Mouse (Mus musculus): ENCODE measurements at regions not wholly inside any gene's neighbourhood (a gene's known extent, or its start where the extent isn't known, plus 50 kb on each side); places are given as distances from the start of the nearest gene placed in this dataset.
"Not testable (repeated sequence)": the region's sequence is repeated elsewhere in the genome, so short reads cannot be mapped to it uniquely, and the experiment has no call there.

DNA sequence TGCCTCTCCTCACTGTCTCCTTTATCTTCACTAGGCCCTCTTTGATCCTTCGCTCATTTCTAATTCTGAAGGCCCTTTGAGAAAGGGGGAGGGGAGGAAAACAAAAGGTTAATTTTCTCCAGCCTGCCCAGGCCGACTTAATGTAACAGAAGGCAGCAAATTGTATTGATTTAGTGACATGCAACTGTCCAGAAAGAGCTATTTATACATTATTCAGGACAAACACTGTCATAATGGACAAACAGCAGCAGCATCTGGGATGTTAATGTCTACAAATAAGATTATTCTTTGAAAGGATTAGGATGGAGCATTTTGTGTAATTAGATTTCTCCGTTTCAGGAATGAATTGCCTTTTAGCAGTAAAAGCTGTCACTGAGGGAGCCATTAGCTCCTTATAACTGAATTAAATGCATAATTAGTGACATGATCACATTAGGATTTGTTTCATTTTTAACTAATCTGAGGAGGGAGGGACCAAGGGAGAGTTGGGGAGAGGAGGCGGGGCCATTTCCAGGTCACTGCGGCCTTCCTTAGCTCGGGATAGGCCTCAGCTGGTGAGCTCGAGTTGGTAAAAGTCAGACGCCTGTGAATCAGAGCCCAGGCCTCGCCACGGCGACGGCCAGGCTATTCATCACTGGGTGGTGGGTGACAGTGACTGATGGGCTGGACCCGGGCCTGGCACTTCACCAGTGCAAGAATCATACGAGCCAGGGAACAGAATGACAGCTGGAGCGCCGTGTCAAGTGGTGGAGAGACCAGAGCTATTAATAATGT, 167.7 kb downstream of the Nkx6-1 start:
- DNase-seq (ENCODE audit: low spot score in 2 of 2): no peak

DNA sequence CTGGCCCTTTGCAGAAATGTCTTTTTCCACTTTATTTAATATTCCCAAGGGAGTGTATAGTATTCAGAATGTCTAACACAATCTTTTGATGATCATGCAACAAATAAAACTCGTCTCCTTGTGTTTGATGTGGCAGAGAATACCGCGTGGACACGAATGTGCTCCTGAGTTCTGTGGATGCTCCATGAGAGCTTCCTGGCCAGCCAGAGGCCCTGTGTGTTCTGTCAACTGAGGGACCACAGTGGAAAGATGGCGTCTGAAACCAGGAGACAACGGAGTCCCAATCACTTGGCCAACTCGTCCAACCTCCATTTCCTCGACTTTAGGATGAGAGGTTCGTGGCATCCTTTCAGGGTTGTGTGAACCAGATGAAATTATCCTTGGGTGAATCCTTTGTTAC, 168.6 kb downstream of the Nkx6-1 start:
- DNase-seq (ENCODE audit: low spot score in 2 of 2): no peak

DNA sequence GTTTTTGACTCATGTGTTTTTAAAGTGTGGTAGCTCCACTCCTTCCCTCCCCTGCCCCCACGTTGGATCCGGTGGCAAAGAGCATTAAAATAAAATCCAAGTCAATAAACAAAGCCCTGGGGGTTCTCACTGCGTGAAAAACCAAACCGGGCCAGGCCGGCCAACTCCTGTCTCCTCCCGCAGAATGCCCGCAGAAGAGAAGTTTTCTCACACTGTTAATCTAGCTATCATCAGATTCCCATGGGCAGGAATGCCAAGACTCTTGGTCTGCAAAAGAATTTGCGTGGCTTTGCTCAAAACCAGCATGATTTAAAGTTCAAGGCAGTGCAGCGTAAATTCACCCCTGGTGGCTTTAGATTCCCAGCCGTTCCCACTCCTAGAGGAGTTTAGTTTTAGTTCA, 219.0 kb downstream of the Nkx6-1 start:
- DNase-seq (ENCODE audit: low spot score in 2 of 2): no peak

DNA sequence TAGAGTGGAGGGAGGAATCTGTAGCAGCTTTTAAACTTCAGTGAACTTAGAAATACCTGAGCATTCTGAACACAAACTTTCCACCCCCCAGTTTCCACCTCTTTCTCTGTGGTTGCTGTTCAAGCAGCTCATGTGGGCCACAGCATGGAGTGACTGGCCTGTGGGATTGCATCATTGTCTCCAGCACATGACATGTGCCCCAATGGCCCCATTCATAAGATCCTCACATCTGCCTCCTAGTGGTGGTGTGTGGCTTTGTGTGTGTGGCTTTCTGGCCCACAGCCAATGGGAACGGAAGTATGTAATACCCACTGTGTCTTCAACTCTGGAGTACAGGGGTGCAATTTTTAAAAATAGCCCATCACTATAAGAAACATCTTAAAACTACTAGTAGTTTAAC, 223.0 kb downstream of the Nkx6-1 start:
- DNase-seq (ENCODE audit: low spot score in 2 of 2): no peak

DNA sequence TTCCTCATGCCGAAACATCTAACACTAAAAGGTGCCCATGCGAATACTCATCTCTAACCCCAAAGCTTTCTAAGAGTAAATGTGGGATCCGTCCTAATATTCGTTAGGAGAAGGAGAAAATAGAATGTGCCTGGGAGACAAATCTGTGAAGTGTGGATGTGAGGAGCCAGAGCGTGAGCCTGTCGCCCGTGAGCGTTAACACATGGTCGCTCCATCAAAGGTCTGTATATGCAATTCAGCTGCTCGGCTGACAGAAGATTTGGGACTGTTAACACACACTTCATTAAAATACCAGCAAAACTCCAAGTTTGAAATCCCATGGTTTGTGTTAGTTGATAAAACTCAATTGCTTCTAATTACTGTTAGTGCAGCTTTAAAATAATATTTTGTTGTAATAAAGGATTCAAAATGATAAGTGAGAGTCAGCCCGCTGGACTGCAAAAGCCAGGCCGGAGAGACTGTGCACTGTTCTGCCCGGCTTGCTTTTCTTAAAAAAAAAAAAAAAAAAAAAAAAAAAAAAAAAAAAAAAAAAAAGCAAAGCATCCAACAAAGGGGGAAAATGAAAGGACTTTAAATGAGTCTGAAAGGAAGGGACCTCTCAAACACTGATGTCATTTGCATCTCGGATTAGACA, 227.0 kb downstream of the Nkx6-1 start:
- DNase-seq (ENCODE audit: low spot score in 2 of 2): no peak

DNA sequence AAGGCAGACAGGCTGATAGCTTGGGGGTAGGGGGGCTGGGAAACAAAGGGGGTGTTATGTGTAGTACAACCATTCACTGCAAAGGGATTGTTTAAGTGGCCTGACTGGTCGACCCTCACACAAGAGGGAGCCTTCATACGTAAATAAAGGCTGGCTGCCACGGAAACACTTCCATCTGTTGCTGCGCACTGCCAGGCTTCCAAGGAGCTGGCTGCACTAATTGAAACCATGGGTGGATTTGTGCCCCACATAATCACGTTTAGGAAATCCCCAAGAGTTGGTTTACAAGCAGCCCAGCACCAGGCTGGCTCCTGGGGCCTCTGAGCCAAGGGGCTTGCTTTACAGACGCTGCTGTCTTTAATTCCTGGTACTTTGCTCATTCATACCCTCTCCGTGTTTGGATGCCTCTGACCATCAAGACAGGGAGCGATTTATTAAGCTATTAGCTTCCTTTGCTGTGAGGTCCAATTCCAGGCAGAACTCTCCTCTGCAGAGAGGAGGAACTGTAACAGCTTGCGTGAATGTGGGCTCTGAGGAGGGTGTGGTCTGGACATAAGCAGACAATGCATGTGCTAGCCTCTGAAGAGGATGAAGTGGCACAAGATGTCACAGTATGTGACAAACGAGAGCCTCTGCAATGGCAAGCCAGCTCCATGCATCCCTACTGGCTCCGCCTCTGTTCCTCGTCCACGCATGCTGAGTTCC, 238.6 kb downstream of the Nkx6-1 start:
- no peak for DNase-seq (ENCODE audit: low spot score in 2 of 2)

DNA sequence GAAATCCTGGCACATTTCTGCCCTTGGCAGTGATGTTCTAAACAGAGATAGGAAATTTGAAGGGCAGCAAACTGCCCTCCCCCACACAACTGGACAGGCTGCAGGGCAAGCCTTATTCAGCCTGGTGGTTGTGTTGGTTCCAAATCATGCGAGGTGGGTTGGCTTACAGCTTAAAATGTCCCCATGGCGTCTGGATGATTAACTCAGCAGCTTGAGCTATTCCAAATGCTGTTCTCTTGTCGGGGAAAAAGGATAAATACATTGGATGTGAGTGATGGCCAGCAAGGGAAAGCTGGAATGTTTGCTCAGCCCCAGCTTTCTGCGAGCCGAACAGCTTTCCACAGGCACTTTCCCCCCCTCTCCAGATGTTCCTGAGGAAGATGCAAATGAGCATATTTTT, 280.5 kb downstream of the Nkx6-1 start:
- DNase-seq (ENCODE audit: low spot score in 2 of 2): no peak

DNA sequence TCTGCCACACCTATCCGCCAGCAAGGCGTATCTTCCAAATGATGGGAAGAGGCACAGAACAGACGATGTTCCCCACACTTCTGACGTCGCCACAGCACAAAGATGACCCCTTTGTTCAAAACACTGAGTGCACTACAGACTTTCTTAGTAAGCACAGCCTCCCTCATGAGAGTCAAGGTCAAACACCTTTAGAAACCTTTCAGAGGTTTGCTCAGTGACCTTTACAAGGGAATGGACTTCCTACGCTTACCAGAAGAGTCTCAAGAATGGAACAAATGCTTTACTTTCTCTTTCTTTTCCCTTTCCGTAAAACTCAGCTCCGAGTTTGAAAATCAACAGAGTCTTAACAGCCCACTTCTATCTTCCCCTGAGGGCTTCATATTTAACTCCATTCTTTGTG, 283.4 kb downstream of the Nkx6-1 start:
- DNase-seq (ENCODE audit: low spot score in 2 of 2): no peak

DNA sequence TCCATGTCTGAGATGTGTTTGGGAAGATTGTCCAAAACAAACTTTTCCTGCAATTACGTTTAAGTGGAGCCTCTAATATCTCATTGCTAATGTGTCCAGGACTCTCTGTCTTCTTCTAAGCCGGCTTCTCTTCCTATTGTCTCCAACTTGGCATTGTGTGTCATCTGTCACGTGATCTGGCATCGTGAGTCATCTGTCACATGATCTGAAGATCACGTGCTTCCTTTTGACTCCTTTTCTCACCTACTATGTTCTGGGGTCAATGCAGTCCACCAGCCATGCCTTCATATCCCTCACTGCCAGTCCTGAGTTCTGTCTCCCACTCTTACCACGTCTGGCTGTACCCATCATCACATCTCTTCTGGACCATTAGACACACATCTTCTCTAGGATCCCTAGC, 288.1 kb downstream of the Nkx6-1 start:
- DNase-seq (ENCODE audit: low spot score in 2 of 2): no peak

DNA sequence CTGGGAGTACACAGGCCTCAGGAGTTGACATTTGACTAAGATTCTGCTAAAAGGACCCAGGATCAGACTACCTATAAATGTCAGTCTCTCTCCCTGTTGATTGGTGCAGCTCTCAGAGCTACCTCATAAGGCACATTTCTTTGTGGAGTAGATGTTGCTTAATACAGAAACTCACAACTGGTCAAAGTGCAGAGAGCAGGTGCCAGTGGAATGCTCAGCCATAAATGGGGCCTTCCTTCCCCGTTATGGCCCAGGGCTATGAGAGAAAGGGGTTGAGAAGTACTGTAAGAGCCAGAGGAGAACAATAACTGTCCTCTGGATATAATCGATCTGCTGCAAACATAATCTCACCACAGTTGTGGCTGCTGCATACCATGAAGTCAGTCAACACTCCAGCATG, 290.7 kb downstream of the Nkx6-1 start:
- no peak for DNase-seq (ENCODE audit: low spot score in 2 of 2)

DNA sequence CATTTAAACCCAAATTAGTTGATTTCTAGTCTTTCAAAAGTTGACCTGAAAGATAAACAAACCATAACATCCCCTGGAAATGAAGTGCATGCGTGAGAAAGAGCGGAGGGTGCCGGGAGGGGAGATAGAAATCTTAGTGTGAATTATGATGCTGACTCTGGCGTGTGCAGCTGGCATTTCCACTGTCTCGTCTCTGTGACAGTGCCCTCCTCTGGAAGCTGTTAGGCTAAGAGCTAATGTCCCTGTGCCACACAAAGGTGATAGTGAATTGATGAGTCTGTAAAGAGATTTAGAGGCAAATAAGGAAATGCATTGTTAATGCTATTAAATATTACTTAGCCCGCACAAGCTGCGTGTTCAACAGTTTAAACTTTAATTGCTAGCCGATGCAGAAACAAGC, 292.6 kb downstream of the Nkx6-1 start:
- no peak for DNase-seq (ENCODE audit: low spot score in 2 of 2)

DNA sequence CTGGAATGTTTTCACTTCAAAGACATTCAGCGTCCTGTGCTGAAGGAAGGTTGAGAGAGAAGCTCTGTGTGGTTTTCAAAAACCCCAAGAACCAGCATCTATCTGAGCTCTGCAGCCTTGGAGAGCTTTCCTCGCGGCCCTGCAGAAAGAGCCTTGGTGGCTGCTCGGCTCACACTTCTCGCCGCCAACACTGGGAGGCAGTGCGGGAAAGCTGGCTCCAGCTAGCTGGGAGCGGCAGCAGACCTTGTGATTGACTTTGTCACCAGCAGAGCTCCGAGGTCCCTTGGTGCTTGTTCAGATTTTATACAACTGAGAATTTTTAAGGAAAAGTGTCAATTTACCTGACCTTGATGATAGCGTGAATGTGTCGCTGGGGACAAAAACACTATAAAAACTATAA, 299.4 kb downstream of the Nkx6-1 start:
- peak; percentile 31 to 38 for DNase-seq (ENCODE audit: low spot score in 2 of 2)

DNA sequence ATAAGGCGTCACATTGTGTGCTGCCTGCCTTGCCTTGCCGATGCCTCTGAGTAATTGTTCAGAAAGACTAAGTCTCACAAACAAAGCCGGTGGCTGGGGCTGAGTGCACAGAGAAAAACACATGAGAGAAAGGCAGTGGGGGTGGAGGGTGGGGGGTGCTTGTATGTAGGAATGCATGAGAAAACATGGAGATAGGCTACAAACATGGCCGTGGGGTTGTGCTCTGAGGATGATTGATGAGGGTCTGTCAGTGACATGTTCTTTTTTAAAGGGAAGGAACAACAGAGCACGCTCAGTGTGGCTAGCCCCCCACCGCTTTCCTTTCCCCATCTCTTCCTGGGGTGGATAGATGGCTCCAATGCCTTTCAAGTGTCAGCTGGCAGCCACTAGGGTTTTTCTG, 304.8 kb downstream of the Nkx6-1 start:
- DNase-seq (ENCODE audit: low spot score in 2 of 2): no peak

DNA sequence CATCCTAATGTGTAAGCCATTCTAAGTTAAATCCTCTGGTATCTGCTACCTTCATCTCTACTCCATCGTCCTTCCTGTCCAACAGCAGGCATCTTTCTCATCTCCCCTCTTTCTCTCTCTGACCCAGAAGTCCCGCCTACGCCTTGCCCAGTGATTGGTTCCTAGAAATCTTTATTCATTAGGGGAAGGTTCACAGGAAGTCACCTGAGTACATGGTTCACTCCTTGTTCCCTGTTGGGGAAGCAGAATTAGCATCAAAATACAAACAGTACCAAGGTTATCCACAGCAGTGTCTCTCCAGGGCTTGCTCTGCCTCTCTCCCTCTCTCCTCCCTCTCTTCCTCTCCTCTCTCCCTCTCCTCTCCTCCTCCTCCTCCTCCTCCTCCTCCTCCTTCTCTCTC, 319.4 kb downstream of the Nkx6-1 start:
- DNase-seq (ENCODE audit: low spot score in 2 of 2): no peak

DNA sequence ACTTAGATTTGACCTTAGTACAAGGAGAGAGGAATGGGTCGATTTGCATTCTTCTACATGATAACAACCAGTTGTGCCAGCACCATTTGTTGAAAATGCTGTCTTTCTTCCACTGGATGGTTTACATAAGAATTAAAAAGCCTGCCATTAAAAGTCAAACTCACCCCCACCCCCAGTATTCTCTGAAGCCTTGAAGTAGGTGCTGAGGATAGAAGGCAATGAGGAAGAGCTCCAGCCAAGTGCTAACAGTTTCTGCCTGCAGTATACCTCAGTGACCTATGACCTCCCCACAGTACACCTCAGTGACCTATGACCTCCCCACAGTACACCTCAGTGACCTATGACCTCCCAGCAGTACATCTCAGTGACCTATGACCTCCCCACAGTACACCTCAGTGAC, 328.4 kb downstream of the Nkx6-1 start:
- not testable (repeated sequence) for DNase-seq (ENCODE audit: low spot score in 2 of 2)

DNA sequence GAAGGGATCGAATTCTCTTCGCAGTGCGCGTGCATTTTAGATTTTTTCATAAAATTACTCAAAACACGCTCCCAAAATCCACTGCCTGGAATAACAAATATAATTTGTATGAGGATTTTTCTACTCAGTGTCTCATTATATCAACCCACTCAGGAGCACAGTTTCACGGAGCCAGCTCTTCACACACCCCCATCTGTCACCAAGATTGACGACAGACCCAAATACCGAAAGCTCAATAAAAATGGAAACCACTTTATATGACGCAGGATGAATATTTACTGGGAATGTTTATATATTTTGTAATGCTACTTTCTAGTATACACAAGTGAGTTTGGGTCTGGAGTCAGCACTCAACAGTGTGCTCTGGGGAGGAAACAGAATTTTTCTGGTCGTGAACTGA, 333.0 kb downstream of the Nkx6-1 start:
- DNase-seq (ENCODE audit: low spot score in 2 of 2): no peak

DNA sequence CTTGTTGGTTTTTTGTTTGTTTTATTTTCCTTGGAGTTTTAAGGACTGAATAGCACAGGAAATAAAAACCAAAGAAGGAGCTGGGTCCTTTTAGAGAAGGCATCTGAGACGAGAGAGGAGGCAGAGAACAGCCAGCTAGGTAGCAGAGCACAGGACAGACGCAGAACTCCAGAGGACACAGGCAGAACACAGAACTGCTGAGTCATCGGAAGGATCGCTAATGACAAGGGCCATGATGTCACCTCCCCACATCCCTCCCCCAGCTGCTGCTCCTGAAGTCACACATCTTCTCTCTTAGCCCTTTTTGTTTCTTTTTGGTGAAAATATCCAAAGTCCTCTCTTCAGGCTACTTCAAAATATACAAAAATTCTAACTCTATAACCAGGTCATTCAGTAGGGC, 338.7 kb downstream of the Nkx6-1 start:
- no peak for DNase-seq (ENCODE audit: low spot score in 2 of 2)

DNA sequence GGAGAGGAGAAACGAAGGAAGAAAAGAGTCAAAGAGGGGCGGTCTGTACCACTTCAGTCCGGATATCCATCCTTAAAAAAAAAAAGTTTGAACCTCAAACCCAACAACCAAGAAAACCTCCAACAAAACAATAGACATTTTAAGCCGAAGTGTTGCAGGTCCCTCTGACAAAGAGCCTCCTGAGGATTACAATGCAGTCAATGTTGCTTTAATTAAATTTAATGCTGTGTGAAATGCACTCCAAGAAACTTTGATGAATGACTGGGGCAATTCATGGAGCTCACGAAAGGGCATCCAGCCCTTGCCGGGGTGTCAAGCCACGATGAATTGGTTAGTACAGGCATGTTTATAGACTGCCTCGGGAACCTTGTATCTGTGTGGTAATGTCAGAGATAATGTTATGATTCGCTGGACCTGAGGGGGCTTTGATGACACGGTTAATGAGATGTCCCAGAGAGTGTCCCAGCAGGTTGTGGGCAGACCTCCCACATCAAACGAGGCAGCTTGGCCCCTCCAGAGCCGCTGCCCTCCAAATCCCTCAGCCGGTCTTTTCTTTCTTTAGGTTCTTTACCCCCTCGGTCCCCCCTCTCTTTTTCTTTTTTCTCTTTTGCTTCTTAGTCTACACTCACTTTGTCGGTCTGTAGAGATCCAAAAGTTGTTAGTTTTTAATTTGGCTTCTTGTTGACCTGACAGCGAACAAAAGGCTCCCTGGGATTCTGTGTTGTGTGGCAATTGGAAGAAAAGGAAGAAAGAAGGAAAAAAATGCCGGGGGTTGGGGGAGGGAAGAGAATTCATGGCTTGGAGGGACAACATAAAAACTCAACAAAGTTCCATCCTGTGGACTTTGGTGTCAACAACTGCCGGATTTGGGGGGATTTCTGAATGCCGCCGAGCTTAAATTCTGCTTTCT, 341.5 kb downstream of the Nkx6-1 start:
- DNase-seq (ENCODE audit: low spot score in 2 of 2): no peak

DNA sequence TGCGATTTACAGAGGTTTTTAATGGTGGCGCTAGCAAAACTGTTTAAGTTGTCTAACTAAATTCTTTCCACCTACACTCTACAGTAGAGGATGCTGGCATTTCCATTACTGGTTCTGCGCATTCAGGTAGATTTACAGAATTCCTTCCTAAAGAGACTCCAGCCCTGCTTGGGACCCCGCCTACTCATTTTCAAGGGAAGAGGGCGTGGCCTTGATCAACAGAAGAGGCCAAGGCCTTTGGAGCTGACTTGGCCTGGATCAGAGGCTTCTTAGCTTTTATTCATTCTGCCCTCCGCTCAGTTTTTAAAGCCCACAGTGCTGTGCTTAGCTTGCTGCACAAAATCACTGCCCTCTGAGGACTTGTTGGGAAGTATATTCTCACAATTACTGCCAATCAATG, 364.8 kb downstream of the Nkx6-1 start:
- no peak for DNase-seq (ENCODE audit: low spot score in 2 of 2)

DNA sequence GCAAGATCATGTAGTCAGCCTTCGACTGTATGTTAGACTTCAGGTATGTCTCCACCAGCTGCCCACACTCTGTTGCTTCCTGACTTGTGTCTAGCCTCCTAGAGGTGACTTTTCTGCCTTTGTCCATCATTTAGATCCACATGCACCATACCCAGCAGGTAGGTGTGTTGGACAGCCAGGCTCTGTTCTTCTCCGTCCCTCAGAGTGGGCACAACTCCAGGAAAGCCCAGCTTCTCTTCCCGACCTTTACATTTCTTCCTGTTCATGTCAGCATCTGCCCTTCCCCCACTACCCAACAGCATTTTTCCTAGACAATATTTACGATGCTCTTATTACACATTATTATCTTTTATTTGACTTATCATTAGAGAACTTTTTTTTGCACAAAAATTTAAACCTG, 366.4 kb downstream of the Nkx6-1 start:
- no peak for DNase-seq (ENCODE audit: low spot score in 2 of 2)

DNA sequence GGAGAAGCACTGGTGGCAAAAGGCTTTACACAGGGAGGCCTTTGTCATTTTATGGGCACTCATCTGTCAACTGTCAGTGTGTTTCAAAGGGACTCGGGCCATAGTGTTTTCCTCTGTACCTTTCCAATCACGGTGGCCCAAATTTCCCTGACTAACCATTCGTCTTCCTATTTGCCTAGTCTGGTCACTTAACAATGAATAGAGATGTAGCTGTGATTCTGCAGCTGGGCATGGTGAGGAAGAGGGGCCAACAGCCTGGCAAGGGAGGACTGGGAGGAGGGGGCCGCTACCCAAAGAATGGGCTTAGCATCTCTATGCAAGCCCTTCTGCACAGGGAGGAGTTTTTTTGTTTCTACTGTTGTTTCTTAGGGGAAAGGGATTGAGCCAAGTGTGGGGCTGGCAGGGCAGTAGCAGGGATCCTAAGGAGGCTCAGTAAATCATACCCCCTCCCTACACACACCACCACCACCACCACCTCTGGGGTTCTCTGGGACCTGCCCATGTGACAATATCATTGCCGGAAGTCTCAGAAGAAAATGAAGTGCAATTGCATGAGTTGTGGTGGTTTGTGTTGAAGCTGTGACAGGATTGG, 367.2 kb downstream of the Nkx6-1 start:
- DNase-seq (ENCODE audit: low spot score in 2 of 2): no peak

DNA sequence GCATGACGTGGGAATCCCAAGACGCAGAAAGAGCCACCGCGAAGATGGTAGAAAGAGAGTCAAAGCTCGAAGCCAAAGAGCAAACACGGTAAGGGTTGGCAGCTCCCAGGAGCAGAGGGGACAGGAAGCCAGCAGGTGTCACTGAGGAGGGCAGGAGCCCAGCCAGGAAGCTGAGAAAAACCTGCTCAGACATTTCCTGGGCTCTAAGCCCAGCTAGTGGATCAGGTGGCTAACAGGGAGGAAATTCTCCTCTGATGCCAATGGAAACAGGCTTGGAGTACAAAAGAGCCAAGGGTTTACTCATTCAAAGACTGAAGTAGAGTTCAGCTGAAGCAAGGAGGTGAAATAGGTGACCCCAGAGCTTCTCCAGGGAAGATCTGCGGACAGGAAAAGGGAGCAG, 368.9 kb downstream of the Nkx6-1 start:
- DNase-seq (ENCODE audit: low spot score in 2 of 2): no peak
